Mouse (Mus musculus) kidney, postnatal 0 days (tissue): ENCODE measurements around the gene Rgs3. TPM values are rescaled to one million over a fixed set of nuclear protein-coding genes. Genes with fewer than 3 reads are reported as not detected.

Experiments
- ATAC-seq: fragments of 200-750 bp; cut with Nextera tagmentation; replicated peaks from 2 replicates; pipeline ENCODE4 v1.8.0; 2017; ENCODE audit warnings: low read depth, moderate number of reproducible peaks, moderate TSS enrichment, moderate library complexity; ENCODE audit not compliant: low FRiP score
- DNase-seq: peaks from one replicate; pipeline ENCODE4 v3.0.0-alpha.2; 2016; ENCODE audit warnings: low spot score
- H3K27ac ChIP-seq: fragments of 300-500 bp; sonication (generic); 2 replicates; pipeline ENCODE4 v1.5.1; 2014; ENCODE audit warnings: mild to moderate bottlenecking
- H3K27me3 ChIP-seq: fragments of 300-500 bp; sonication (generic); 2 replicates; pipeline ENCODE4 v1.6.1; 2014; ENCODE audit warnings: low read length, mixed read lengths; ENCODE audit not compliant: insufficient read depth
- H3K36me3 ChIP-seq: fragments of 300-500 bp; sonication (generic); 2 replicates; pipeline ENCODE4 v1.6.1; 2014; ENCODE audit warnings: low read length, mixed read lengths; ENCODE audit not compliant: insufficient read depth
- H3K4me1 ChIP-seq: fragments of 300-500 bp; sonication (generic); replicated peaks from 2 replicates; pipeline ENCODE4 v1.6.1; 2014; ENCODE audit warnings: antibody characterized with exemption, low read length, mixed read lengths; ENCODE audit not compliant: insufficient read depth
- H3K4me2 ChIP-seq: fragments of 300-500 bp; sonication (generic); 2 replicates; pipeline ENCODE4 v1.6.1; 2014; ENCODE audit warnings: mild to moderate bottlenecking, low read length, moderate library complexity, mixed read lengths
- H3K4me3 ChIP-seq: fragments of 300-500 bp; sonication (generic); replicated peaks from 2 replicates; pipeline ENCODE4 v1.5.1; 2014; ENCODE audit warnings: low read depth, low read length
- H3K9ac ChIP-seq: fragments of 300-500 bp; sonication (generic); 2 replicates; pipeline ENCODE4 v1.6.1; 2014; ENCODE audit warnings: low read depth, low read length
- H3K9me3 ChIP-seq: fragments of 300-500 bp; sonication (generic); replicated peaks from 2 replicates; pipeline ENCODE4 v1.6.1; 2016; ENCODE audit warnings: low read length, inconsistent platforms, mixed read lengths
- CTCF ChIP-seq: IDR thresholded peaks from 2 replicates; pipeline ENCODE4 v1.5.1; 2016; ENCODE audit warnings: antibody characterized with exemption, low read depth, mild to moderate bottlenecking, moderate library complexity
- WGBS: fragments of 180-500 bp; shearing (Covaris S2); extraction: QIAGEN DNeasy Blood & Tissue Kit; methylation state at CpG from one replicate; pipeline ENCODE4 v1.1.7; 2014; 5-methylcytosine and 5-hydroxymethylcytosine counted together
- polyA plus RNA-seq: library from polyadenylated mRNA; unstranded; fragments of >200 nt; fragmentation: Nextera tagmentation; extraction: Ambion mirVana; gene quantifications from 2 replicates; pipeline ENCODE4 v1.2.1, GENCODE M21; 2015

Rgs3 gene
- polyA plus RNA-seq, 1 experiment from 2014 or later, result 41.4 TPM

GRCm38 (mm10) chr4:62594442-62594841 is 34.8 kb downstream of the Rgs3 start:
- DNase-seq, result no peak
- Histone ChIP-seq H3K9me3 (no peaks in the 10 kb centered on the region), H3K4me2 (no peak overlapping the region), H3K27me3 (no peaks in the 10 kb centered on the region), H3K4me3 (no peak overlapping the region), H3K27ac (no peak overlapping the region), H3K4me1 (peaks cover 6% of the 10 kb centered on the region; the same call in 1 of the 2 replicates), H3K9ac (no peak overlapping the region), H3K36me3 (no peaks in the 10 kb centered on the region)
- no peak for ATAC-seq
- no peak for TF ChIP-seq CTCF
- 86% methylated on average over 5 of the region's 5 CpGs for WGBS

GRCm38 (mm10) chr4:62596051-62596450 is 36.4 kb downstream of the Rgs3 start:
- Histone ChIP-seq H3K4me3 (no peak overlapping the region), H3K36me3 (no peaks in the 10 kb centered on the region), H3K9me3 (no peaks in the 10 kb centered on the region), H3K27ac (no peak overlapping the region), H3K9ac (no peak overlapping the region), H3K4me2 (no peak overlapping the region), H3K4me1 (peaks cover 6% of the 10 kb centered on the region; the same call in 1 of the 2 replicates), H3K27me3 (no peaks in the 10 kb centered on the region)
- DNase-seq (no peak), ATAC-seq (no peak)
- 44% methylated on average over 5 of the region's 5 CpGs for WGBS
- no peak for TF ChIP-seq CTCF

GRCm38 (mm10) chr4:62600549-62600948 is 40.9 kb downstream of the Rgs3 start:
- no peak overlapping the region for H3K27ac ChIP-seq
- no peak for TF ChIP-seq CTCF

GRCm38 (mm10) chr4:62603607-62604006 is 44.0 kb downstream of the Rgs3 start:
- no peaks in the 10 kb centered on the region for H3K9me3 ChIP-seq
- H3K4me2 ChIP-seq, result no peak overlapping the region
- H3K4me1 ChIP-seq, result peaks cover 16% of the 10 kb centered on the region; the same call in 1 of the 2 replicates
- H3K27ac ChIP-seq, result no peak overlapping the region
- H3K9ac ChIP-seq, result no peak overlapping the region
- ATAC-seq (no peak), DNase-seq (no peak)
- no peaks in the 10 kb centered on the region; the same call in 1 of the 2 replicates for H3K27me3 ChIP-seq
- H3K4me3 ChIP-seq, result no peak overlapping the region
- 84% methylated on average over 4 of the region's 4 CpGs for WGBS
- no peaks in the 10 kb centered on the region for H3K36me3 ChIP-seq
- TF ChIP-seq CTCF, result no peak

More at GRCm38 (mm10) chr4:62600549-62600948, 40.9 kb downstream of the Rgs3 start:
- Histone ChIP-seq H3K36me3 (no peaks in the 10 kb centered on the region), H3K4me2 (no peak overlapping the region), H3K4me3 (no peak overlapping the region), H3K4me1 (peaks cover 8% of the 10 kb centered on the region; the same call in 1 of the 2 replicates), H3K9me3 (no peaks in the 10 kb centered on the region), H3K27me3 (no peaks in the 10 kb centered on the region), H3K9ac (no peak overlapping the region)
- ATAC-seq, result no peak
- no peak for DNase-seq
- 79% methylated on average over 1 of the region's 1 CpGs for WGBS

GRCm38 (mm10) chr4:62604094-62604493 is 44.4 kb downstream of the Rgs3 start:
- WGBS, result 58% methylated on average over 4 of the region's 4 CpGs
- Histone ChIP-seq H3K9me3 (no peaks in the 10 kb centered on the region), H3K9ac (no peak overlapping the region), H3K4me2 (no peak overlapping the region), H3K27me3 (no peaks in the 10 kb centered on the region; the same call in 1 of the 2 replicates), H3K27ac (no peak overlapping the region), H3K36me3 (no peaks in the 10 kb centered on the region), H3K4me1 (peaks cover 16% of the 10 kb centered on the region; the same call in 1 of the 2 replicates), H3K4me3 (no peak overlapping the region)
- ATAC-seq (no peak), DNase-seq (no peak)
- TF ChIP-seq CTCF, result no peak

- no peak for TF ChIP-seq CTCF
These were observed 46.4 kb downstream of the Rgs3 start for GRCm38 (mm10) chr4:62605856-62606541.

GRCm38 (mm10) chr4:62606542-62606882 is 46.9 kb downstream of the Rgs3 start:
- no peak overlapping the region for H3K27ac ChIP-seq
- no peak for ATAC-seq
- 38% methylated on average over 7 of the region's 7 CpGs for WGBS
- TF ChIP-seq CTCF, result no peak
- H3K4me3 ChIP-seq, result no peak overlapping the region
- DNase-seq, result peak; percentile 54
- H3K9me3 ChIP-seq, result no peaks in the 10 kb centered on the region
- no peaks in the 10 kb centered on the region for H3K36me3 ChIP-seq
- no peak overlapping the region for H3K9ac ChIP-seq
- peaks cover 16% of the 10 kb centered on the region; the same call in 1 of the 2 replicates for H3K4me1 ChIP-seq
- no peak overlapping the region for H3K4me2 ChIP-seq
- no peaks in the 10 kb centered on the region; the same call in 1 of the 2 replicates for H3K27me3 ChIP-seq

More at GRCm38 (mm10) chr4:62605856-62606541, 46.4 kb downstream of the Rgs3 start:
- Histone ChIP-seq H3K27ac (no peak overlapping the region), H3K4me1 (peaks cover 16% of the 10 kb centered on the region; the same call in 1 of the 2 replicates), H3K9ac (no peak overlapping the region), H3K9me3 (no peaks in the 10 kb centered on the region), H3K4me2 (no peak overlapping the region), H3K27me3 (no peaks in the 10 kb centered on the region; the same call in 1 of the 2 replicates), H3K36me3 (no peaks in the 10 kb centered on the region), H3K4me3 (no peak overlapping the region)
- ATAC-seq (no peak), DNase-seq (no peak)
- 81% methylated on average over 9 of the region's 9 CpGs for WGBS
